Mouse (Mus musculus) hematopoietic multipotent progenitor cell, adult 10-12 weeks (in vitro differentiated cells): ENCODE results near the gene Ctsr. TPM values are rescaled to one million over a fixed set of nuclear protein-coding genes. Genes with fewer than 3 reads are reported as not detected.

Source experiments
- polyA plus RNA-seq: library from polyadenylated mRNA; stranded (reverse); fragments of >175 nt; gene quantifications from 2 replicates; pipeline ENCODE4 v1.2.3, GENCODE M21; 2012; ENCODE audit warnings: low replicate concordance

The Ctsr gene
- polyA plus RNA-seq, result not detected in 2 replicates

DNA sequence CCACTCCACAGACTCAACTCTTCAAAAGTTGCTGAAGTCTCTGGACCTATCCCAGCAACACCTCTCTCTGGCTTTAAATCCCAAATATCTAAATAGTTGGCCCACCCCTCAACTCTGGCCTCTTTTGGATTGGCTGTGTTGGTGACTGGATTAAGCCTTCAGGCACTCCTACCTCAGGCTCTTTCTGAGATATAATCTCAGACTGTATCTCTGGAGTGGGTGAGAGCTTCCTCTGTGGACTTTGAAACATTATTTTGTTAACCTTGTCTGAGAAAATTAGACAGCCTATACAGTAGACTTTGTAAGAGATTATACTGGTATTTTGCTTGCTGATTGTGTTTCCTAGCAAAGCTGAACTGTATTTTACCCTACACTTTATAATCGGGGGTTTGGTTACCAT lies at the start of gene Ctsr:
Gene Ctsr (minus strand): TSS at position 101 of the 400 bp plus-strand sequence.

DNA sequence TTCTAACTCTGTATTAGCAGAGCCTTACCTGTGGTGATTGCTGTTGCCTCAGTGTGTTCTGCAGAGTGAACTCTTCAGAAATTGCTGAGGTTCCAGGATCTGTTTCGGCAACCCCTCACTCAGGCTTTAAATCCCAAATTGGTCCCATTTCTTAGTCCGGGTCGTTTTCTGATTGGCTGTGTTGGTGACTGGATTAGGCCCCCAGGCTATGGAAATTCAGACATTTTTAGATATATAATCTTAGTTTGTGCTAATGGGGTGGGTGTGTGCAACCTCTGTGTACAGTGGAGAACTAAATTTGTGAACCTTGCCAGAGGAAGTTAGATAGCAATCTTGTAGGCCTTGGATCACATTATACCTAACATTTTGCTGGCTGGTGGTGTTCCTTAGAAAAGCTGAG lies 39.3 kb upstream of the Ctsr start, which contains the start of gene Cts6:
Gene Cts6 (minus strand): TSS at position 101 of the 400 bp plus-strand sequence.

Other genes starting within 250 kb of the Ctsr start
- gene Gm49393, start 228.7 kb downstream of the Ctsr start, polyA plus RNA-seq, result not detected in 2 replicates
- gene Gm49391, start 227.7 kb downstream of the Ctsr start, polyA plus RNA-seq, result 0.47 TPM in 1 of 2 replicates, not detected in the other
- 2.0 and 3.2 TPM in 2 replicates for gene Ctla2a, start 227.6 kb downstream of the Ctsr start, polyA plus RNA-seq
- not detected in 2 replicates for gene Tpbpa, start 222.3 kb downstream of the Ctsr start, polyA plus RNA-seq
- not detected in 2 replicates for gene Ctsj, start 158.3 kb downstream of the Ctsr start, polyA plus RNA-seq
- not detected in 2 replicates for gene Ctsq, start 123.6 kb downstream of the Ctsr start, polyA plus RNA-seq
- gene Cts6, start 39.2 kb upstream of the Ctsr start, polyA plus RNA-seq, result not detected in 2 replicates
- not detected in 2 replicates for gene Cts8, start 91.1 kb upstream of the Ctsr start, polyA plus RNA-seq
- gene Gm49398, start 124.6 kb upstream of the Ctsr start, polyA plus RNA-seq, result not detected in 2 replicates
- not detected in 2 replicates for gene Cts7, start 193.9 kb upstream of the Ctsr start, polyA plus RNA-seq